Mouse (Mus musculus): ENCODE measurements around the gene H2afy2.

DNA sequence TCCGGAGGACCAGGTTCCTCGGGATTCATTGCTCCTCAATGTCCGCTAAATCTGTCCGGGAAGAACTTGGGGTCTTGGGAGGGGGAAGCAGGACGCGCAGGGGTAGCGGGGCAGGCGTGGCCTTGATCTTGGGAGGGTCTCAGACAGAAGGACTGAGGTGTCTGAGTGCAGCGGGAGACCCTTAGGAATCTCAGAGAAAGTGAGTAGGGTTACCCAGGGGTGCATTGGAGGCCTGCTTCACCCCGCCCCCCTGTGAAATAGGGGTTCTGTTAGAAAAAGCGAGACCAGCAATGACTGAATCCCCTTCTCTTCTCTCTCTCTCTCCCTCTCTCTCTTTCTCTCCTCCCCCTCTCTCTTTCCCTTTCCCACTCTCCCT is 68.5 kb downstream of the H2afy2 start:
- TF ChIP-seq CHD2 (IDR thresholded peaks at IDR 0.05; ENCODE audit: low read depth, low read length) (no peak), HCFC1 (IDR thresholded peaks at IDR 0.05; ENCODE audit: borderline replicate concordance, insufficient read depth, low read length) (no peak), ZC3H11A (IDR thresholded peaks at IDR 0.05; ENCODE audit: borderline replicate concordance, low read depth, low read length) (no peak), MAFK (IDR thresholded peaks at IDR 0.05; ENCODE audit: insufficient read depth, low read depth, low read length) (no peak), ZNF384 (IDR thresholded peaks at IDR 0.05; ENCODE audit: low read depth, low read length) (no peak)
